Mouse (Mus musculus): ENCODE results near the gene Msh4. TPM values are rescaled to one million over a fixed set of nuclear protein-coding genes. Genes with fewer than 3 reads are reported as not detected.
"Not testable (repeated sequence)": the region's sequence is repeated elsewhere in the genome, so short reads cannot be mapped to it uniquely, and the experiment has no call there.

Gene Msh4
- polyA plus RNA-seq, 1 experiment from 2014 or later: 0.35 TPM

GRCm38 (mm10) chr3:153832654-153832945, 73.3 kb downstream of the Msh4 start:
- 71% methylated on average over 6 of the region's 6 CpGs for WGBS
- H3K4me1 ChIP-seq (ENCODE audit: control insufficient read depth, insufficient read depth, low read length): no peaks in the 10 kb centered on the region
- no peak overlapping the region for H3K9ac ChIP-seq (ENCODE audit: low read depth, low read length)
- no peak overlapping the region for H3K4me2 ChIP-seq (replicated peaks; ENCODE audit: low read depth, low read length)
- H3K9me3 ChIP-seq (ENCODE audit: control insufficient read depth, low read length): no peaks in the 10 kb centered on the region
- no peak overlapping the region for H3K27ac ChIP-seq (ENCODE audit: low read depth, low read length)
- no peaks in the 10 kb centered on the region for H3K27me3 ChIP-seq (ENCODE audit: control insufficient read depth, insufficient read depth, low read length)
- H3K36me3 ChIP-seq (ENCODE audit: control insufficient read depth, insufficient read depth, low read length): no peaks in the 10 kb centered on the region
- no peak overlapping the region for H3K4me3 ChIP-seq (ENCODE audit: low read length)
- ATAC-seq (ENCODE audit: low FRiP score, low TSS enrichment): no peak

- H3K9ac ChIP-seq (ENCODE audit: low read depth, low read length): no peak overlapping the region
- H3K4me3 ChIP-seq (ENCODE audit: low read length): no peak overlapping the region
- H3K27ac ChIP-seq (ENCODE audit: low read depth, low read length): no peak overlapping the region
- no peaks in the 10 kb centered on the region for H3K27me3 ChIP-seq (ENCODE audit: control insufficient read depth, insufficient read depth, low read length)
- H3K4me1 ChIP-seq (ENCODE audit: control insufficient read depth, insufficient read depth, low read length): no peaks in the 10 kb centered on the region
- no peak for ATAC-seq (ENCODE audit: low FRiP score, low TSS enrichment)
- WGBS: 82% methylated on average over 4 of the region's 4 CpGs
- H3K36me3 ChIP-seq (ENCODE audit: control insufficient read depth, insufficient read depth, low read length): no peaks in the 10 kb centered on the region
- no peak overlapping the region for H3K4me2 ChIP-seq (replicated peaks; ENCODE audit: low read depth, low read length)
- no peaks in the 10 kb centered on the region for H3K9me3 ChIP-seq (ENCODE audit: control insufficient read depth, low read length)
Observed at GRCm38 (mm10) chr3:153831873-153832653, 73.9 kb downstream of the Msh4 start.

GRCm38 (mm10) chr3:153831014-153831872, 74.7 kb downstream of the Msh4 start:
- H3K27me3 ChIP-seq (ENCODE audit: control insufficient read depth, insufficient read depth, low read length): no peaks in the 10 kb centered on the region
- no peak overlapping the region for H3K9ac ChIP-seq (ENCODE audit: low read depth, low read length)
- H3K36me3 ChIP-seq (ENCODE audit: control insufficient read depth, insufficient read depth, low read length): no peaks in the 10 kb centered on the region
- peak; percentile 76; the same call in 1 of the 2 replicates for ATAC-seq (ENCODE audit: low FRiP score, low TSS enrichment)
- WGBS: 74% methylated on average over 11 of the region's 11 CpGs
- no peaks in the 10 kb centered on the region for H3K9me3 ChIP-seq (ENCODE audit: control insufficient read depth, low read length)
- no peak overlapping the region for H3K27ac ChIP-seq (ENCODE audit: low read depth, low read length)
- H3K4me2 ChIP-seq (replicated peaks; ENCODE audit: low read depth, low read length): no peak overlapping the region
- H3K4me3 ChIP-seq (ENCODE audit: low read length): no peak overlapping the region
- no peaks in the 10 kb centered on the region for H3K4me1 ChIP-seq (ENCODE audit: control insufficient read depth, insufficient read depth, low read length)

- not testable (repeated sequence) for H3K9me3 ChIP-seq (ENCODE audit: control insufficient read depth, low read length); H3K4me1 ChIP-seq (ENCODE audit: control insufficient read depth, insufficient read depth, low read length); H3K27ac ChIP-seq (ENCODE audit: low read depth, low read length); H3K9ac ChIP-seq (ENCODE audit: low read depth, low read length); H3K36me3 ChIP-seq (ENCODE audit: control insufficient read depth, insufficient read depth, low read length); H3K4me2 ChIP-seq (replicated peaks; ENCODE audit: low read depth, low read length); H3K4me3 ChIP-seq (ENCODE audit: low read length); H3K27me3 ChIP-seq (ENCODE audit: control insufficient read depth, insufficient read depth, low read length); ATAC-seq (ENCODE audit: low FRiP score, low TSS enrichment)
- 93% methylated on average over 3 of the region's 3 CpGs for WGBS
Observed at GRCm38 (mm10) chr3:153829788-153830187, 76.2 kb downstream of the Msh4 start.

- H3K36me3 ChIP-seq (ENCODE audit: control insufficient read depth, insufficient read depth, low read length): no peaks in the 10 kb centered on the region
- no peak overlapping the region for H3K4me2 ChIP-seq (replicated peaks; ENCODE audit: low read depth, low read length)
- H3K27me3 ChIP-seq (ENCODE audit: control insufficient read depth, insufficient read depth, low read length): no peaks in the 10 kb centered on the region
- 21% methylated on average over 6 of the region's 6 CpGs for WGBS
- no peaks in the 10 kb centered on the region for H3K9me3 ChIP-seq (ENCODE audit: control insufficient read depth, low read length)
- ATAC-seq (ENCODE audit: low FRiP score, low TSS enrichment): no peak
- H3K9ac ChIP-seq (ENCODE audit: low read depth, low read length): no peak overlapping the region
- H3K4me3 ChIP-seq (ENCODE audit: low read length): no peak overlapping the region
- 0 out of 2 replicates have a peak, but pooled peaks cover 6% of the 10 kb centered on the region for H3K4me1 ChIP-seq (ENCODE audit: control insufficient read depth, insufficient read depth, low read length)
- no peak overlapping the region for H3K27ac ChIP-seq (ENCODE audit: low read depth, low read length)
Observed at GRCm38 (mm10) chr3:153826616-153827015, 79.3 kb downstream of the Msh4 start.

GRCm38 (mm10) chr3:153825197-153825596, 80.7 kb downstream of the Msh4 start:
- H3K27me3 ChIP-seq (ENCODE audit: control insufficient read depth, insufficient read depth, low read length): no peaks in the 10 kb centered on the region
- H3K4me3 ChIP-seq (ENCODE audit: low read length): no peak overlapping the region
- no peak overlapping the region for H3K9ac ChIP-seq (ENCODE audit: low read depth, low read length)
- no peak for ATAC-seq (ENCODE audit: low FRiP score, low TSS enrichment)
- H3K36me3 ChIP-seq (ENCODE audit: control insufficient read depth, insufficient read depth, low read length): no peaks in the 10 kb centered on the region
- H3K4me2 ChIP-seq (replicated peaks; ENCODE audit: low read depth, low read length): no peak overlapping the region
- H3K4me1 ChIP-seq (ENCODE audit: control insufficient read depth, insufficient read depth, low read length): 0 out of 2 replicates have a peak, but pooled peaks cover 6% of the 10 kb centered on the region
- no peak overlapping the region for H3K27ac ChIP-seq (ENCODE audit: low read depth, low read length)
- H3K9me3 ChIP-seq (ENCODE audit: control insufficient read depth, low read length): no peaks in the 10 kb centered on the region
- 90% methylated on average over 10 of the region's 10 CpGs for WGBS

GRCm38 (mm10) chr3:153823671-153824515, 82.0 kb downstream of the Msh4 start:
- WGBS: 64% methylated on average over 11 of the region's 11 CpGs
- Histone ChIP-seq H3K9me3 (ENCODE audit: control insufficient read depth, low read length) (no peaks in the 10 kb centered on the region), H3K36me3 (ENCODE audit: control insufficient read depth, insufficient read depth, low read length) (no peaks in the 10 kb centered on the region), H3K27me3 (ENCODE audit: control insufficient read depth, insufficient read depth, low read length) (no peaks in the 10 kb centered on the region), H3K27ac (ENCODE audit: low read depth, low read length) (no peak overlapping the region), H3K4me1 (ENCODE audit: control insufficient read depth, insufficient read depth, low read length) (0 out of 2 replicates have a peak, but pooled peaks cover 6% of the 10 kb centered on the region), H3K9ac (ENCODE audit: low read depth, low read length) (no peak overlapping the region), H3K4me3 (ENCODE audit: low read length) (no peak overlapping the region), H3K4me2 (replicated peaks; ENCODE audit: low read depth, low read length) (no peak overlapping the region)
- ATAC-seq (ENCODE audit: low FRiP score, low TSS enrichment): peak; percentile 49; the same call in 1 of the 2 replicates

GRCm38 (mm10) chr3:153819438-153819837, 86.5 kb downstream of the Msh4 start:
- Histone ChIP-seq H3K9me3 (ENCODE audit: control insufficient read depth, low read length) (no peaks in the 10 kb centered on the region), H3K4me2 (replicated peaks; ENCODE audit: low read depth, low read length) (no peak overlapping the region), H3K27ac (ENCODE audit: low read depth, low read length) (no peak overlapping the region), H3K9ac (ENCODE audit: low read depth, low read length) (no peak overlapping the region), H3K36me3 (ENCODE audit: control insufficient read depth, insufficient read depth, low read length) (no peaks in the 10 kb centered on the region), H3K27me3 (ENCODE audit: control insufficient read depth, insufficient read depth, low read length) (no peaks in the 10 kb centered on the region), H3K4me3 (ENCODE audit: low read length) (no peak overlapping the region), H3K4me1 (ENCODE audit: control insufficient read depth, insufficient read depth, low read length) (0 out of 2 replicates have a peak, but pooled peaks cover 6% of the 10 kb centered on the region)
- no peak for ATAC-seq (ENCODE audit: low FRiP score, low TSS enrichment)
- 92% methylated on average over 9 of the region's 9 CpGs for WGBS

All from kidney, embryonic 14.5 days (tissue).